Mouse (Mus musculus) thymus, postnatal 0 days (tissue): ENCODE results near the gene Siae. TPM values are rescaled to one million over a fixed set of nuclear protein-coding genes. Genes with fewer than 3 reads are reported as not detected.

ENCODE experiments used
- DNase-seq: peaks from one replicate; pipeline ENCODE4 v3.0.0-alpha.2; 2015; ENCODE audit warnings: low spot score
- polyA plus RNA-seq: library from polyadenylated mRNA; unstranded; fragments of >200 nt; fragmentation: Nextera tagmentation; extraction: Ambion mirVana; gene quantifications from 2 replicates; pipeline ENCODE4 v1.2.1, GENCODE M21; 2015

Gene Siae
- 10.7 and 11.2 TPM in 2 replicates for polyA plus RNA-seq

GRCm38 (mm10) chr9:37554838-37555748 lies at the start of gene Siae:
TSS of gene Siae (plus strand) at chr9:37555698.
- DNase-seq, result peak; percentile 2

GRCm38 (mm10) chr9:37506023-37506422 lies 49.5 kb upstream of the Siae start:
- DNase-seq, result no peak

DNA sequence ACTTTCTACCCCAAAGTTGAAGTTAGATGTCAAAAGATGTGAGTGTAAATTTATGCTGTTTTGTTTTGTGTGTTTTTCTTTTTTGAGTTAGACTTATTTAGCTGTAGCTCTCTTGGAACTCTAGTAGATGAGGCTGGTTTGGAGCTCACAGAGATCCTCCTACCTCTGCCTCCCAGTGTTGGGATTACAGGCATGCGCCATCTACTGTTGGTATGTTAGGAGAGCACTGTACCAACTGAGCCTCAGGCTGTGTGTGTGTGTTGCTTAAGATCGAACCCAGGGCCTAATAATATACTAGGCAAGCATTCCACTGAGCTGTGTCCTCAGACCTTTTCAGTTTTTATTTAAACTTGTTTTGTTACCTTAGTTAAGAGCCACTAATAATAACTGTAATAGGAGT lies 43.4 kb upstream of the Siae start:
- no peak for DNase-seq

DNA sequence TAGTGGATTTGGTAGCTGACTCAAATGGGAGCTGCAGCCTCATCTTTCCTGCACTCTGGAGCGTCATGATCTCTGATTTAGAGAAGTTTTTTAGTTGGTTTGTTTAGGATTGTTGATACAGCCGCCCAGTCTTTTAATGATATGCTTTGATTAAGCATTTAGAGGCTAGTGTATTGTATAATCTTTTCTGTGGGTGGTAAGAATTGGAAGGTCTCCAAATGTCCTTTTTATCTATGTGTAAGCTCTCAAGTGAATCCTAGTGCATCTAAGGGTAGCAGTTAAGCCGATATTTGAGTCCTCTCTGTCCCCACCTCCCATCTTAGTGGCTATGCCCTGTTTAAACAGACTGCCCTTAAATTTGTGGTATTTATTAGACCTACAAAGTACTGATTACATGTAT lies 41.0 kb upstream of the Siae start:
- DNase-seq, result no peak

GRCm38 (mm10) chr9:37517467-37517866 lies 38.0 kb upstream of the Siae start:
- DNase-seq, result no peak

- DNase-seq, result no peak
Measured at GRCm38 (mm10) chr9:37518991-37519390, 36.5 kb upstream of the Siae start.

GRCm38 (mm10) chr9:37519995-37520394 lies 35.5 kb upstream of the Siae start:
- DNase-seq, result no peak

DNA sequence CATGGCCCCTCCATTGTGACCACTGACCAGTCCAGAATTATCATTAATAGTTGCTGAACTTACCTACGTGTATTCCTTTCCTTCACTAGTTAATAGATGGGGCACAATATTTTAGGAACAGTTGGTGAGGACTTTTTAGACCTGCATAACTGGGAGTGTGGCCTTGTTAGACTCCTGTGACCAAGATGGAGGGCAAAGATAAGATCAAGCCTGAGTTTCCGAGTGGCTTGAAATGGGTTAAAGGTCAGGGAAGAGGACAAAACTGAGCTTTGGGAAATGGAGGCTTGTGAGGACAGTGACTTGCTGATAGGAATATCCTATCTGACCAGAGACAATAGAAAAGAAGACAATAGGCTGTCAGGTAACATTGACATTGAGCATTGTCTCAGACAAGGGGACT lies 30.0 kb upstream of the Siae start:
- DNase-seq, result no peak

DNA sequence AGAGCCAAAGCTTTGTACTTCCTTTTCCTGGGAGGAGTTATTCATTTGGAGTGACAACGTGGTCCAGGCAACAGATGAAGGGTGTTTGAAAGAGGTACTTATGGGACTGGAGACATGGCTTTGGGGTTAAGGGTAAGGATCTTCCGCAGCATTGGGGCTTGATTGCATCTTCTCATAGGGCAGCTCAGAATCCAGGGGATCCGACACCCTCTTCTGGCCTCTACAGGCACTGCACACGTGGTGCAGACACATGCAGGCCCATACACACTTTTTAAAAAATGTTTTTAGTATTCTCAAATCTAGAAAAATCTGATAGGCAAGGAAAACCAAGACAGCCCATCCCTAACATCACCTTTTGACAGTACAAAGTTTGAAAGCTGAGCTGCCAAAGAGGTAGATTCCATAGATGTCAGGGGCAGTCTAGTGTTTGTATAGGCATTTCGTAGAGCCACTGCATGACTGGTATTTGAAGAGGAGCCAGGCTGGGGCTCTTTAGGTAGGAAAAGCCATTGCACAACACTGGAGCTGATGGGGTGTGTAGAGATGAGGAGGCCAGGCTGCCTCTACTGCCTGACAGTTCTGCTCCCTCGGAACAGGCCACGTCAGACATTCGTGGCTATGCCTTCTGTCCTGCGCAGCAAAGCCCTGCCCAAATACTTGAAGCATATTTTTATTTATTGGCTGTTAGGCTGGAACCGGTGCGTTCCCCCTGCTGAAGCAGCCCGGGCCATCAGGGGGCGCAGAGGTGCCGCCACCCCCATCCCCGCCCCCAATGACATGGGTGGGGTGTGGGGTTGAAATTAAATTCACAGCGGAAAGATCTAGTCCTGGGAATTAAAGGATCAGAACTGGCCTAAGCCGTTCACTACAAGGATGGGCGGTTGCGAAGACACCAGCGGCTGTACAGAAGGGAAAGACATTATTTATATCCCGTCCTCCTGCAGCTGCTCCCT lies 28.8 kb upstream of the Siae start:
- DNase-seq, result peak; percentile 5

DNA sequence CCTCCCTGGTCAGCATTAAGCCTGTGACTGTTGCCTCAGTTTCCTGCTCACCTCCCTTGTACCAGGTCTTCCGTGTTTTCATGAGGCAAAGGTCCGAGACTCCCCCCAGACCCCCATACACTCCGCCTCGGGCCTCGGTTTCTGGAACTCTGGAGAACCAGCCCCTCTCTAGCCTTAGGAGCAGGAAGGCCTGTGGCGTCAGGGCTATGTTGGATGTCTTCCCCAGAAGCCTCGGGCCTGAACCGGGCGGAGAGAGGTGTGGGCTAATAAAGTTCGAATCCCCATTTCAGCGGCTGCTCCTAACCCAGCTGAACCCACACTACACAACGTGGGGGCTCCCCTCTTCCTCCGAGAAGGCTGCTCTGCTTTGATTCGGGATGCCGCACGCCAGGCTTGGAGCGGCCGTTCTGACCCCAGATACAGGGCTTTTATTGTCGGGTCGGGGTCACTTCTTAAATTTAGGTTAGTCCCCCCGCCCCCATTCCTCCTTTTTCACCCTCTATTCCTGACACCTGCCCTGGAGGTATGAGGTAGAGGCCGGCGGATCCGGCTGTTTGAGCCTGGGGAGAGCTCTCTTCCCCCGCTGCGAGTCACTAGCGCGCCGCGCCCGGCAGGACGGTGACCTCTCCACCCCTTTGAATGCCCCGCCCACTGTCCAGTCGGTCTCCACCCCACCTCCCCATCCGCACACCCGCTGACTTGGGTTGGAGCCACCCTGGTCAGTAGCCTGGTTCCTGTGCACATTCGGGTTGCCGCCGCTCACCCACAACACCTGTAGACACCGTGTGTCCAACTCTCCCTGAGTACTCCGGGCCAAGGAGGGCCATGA lies 27.9 kb upstream of the Siae start, which contains the start of gene Esam:
Gene Esam, plus strand, starts transcription at position 683 of the 829 bp plus-strand sequence.
- DNase-seq, result no peak

DNA sequence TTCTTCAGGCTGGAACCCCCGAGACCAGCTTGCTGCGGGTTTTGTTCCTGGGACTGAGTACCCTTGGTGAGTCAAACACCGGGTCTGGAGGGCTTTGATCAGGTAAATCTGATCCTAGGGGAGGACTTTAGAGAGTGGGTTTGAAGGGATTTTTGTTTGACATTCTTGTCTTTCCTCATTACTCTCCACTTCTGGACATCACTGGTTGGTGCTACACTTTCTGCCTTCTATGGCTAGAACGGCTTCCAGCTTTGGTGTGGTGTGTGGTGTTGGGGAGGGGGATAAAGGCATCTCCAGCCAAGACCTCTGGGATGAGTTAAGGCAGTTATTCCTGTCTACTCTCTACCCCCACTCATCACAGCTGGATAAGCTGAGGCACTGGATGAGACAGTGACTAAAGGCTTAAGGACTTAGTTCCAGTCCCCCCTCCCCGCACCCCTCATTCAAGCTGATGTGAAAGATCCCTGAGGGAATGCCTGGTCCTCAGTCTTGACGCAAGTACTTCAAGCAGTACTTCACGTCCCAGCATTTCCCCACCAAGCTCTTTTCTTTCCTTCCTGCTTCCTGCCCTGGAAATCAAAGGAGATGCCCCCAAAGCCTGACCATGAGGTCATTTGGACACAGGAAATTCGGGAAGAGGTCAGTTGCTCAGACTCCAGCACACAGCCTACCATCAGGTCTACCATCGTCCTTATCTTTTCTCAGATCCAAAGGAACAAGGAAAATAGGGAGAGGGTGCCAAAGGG lies 27.1 kb upstream of the Siae start:
- DNase-seq, result no peak

- peak; percentile 31 for DNase-seq
Measured at GRCm38 (mm10) chr9:37530031-37530887, 25.2 kb upstream of the Siae start.

- no peak for DNase-seq
Measured at GRCm38 (mm10) chr9:37530888-37531705, 24.4 kb upstream of the Siae start.

GRCm38 (mm10) chr9:37536851-37537250 lies 18.6 kb upstream of the Siae start:
- no peak for DNase-seq

- no peak for DNase-seq
Measured at GRCm38 (mm10) chr9:37537658-37538250, 17.7 kb upstream of the Siae start.

DNA sequence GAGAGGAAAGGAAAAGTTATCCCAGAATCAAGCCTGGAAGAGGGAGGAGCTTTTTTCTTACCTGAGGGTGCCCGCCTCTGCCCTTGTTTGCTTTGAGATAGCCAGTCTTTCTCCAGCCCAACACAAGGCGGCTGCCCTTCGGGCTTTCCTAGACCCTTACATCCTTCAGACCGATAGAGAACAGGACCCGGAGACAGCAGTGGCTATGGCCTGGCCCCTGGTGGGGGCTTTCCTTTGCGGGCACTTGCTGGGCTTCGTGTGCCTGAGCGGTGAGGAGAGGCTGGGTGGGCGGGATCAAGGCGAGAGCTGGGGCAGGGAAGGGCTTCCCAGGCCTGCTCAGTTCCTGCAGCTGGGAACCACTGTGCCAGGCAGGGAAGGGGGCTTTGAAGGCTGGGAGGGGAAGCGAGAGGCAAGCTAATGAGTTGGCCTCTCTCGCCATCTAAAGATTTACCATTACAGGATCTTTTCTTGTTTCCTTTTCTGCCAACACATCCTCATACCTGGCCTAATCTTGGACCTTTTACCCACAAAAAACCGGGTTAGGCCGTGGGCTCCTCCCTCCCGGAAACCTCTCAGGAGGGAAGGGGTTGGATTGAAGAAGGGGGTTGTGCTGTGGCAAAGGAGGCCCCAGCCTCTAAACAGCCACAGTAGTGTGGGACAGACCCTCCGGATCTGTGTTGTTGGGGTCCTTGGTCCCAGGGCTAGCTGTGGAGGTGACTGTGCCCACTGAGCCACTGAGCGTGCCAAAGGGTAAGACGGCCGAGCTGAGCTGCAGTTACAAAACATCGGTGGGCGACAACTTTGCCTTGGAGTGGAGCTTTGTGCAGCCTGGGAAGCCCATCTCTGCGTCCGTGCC lies 16.1 kb upstream of the Siae start, which contains the start of gene Vsig2:
Gene Vsig2, plus strand, starts transcription at position 86 of the 856 bp plus-strand sequence.
- no peak for DNase-seq

GRCm38 (mm10) chr9:37540226-37540625 lies 15.3 kb upstream of the Siae start:
- no peak for DNase-seq
